Mouse (Mus musculus) C2C12 (cell line): ENCODE measurements at regions not wholly inside any gene's neighbourhood (a gene's known extent, or its start where the extent isn't known, plus 50 kb on each side); places are given as distances from the start of the nearest gene placed in this dataset.

Experiments used
- H3K27me3 ChIP-seq: one replicate; pipeline ENCODE4 v1.6.1; 2011; ENCODE audit not compliant: control insufficient read depth, insufficient read depth, insufficient read length
- H3K36me3 ChIP-seq: one replicate; pipeline ENCODE4 v1.6.1; 2011; ENCODE audit not compliant: control insufficient read depth, insufficient read depth
- H3K4me3 ChIP-seq: one replicate; pipeline ENCODE4 v1.5.1; 2011; ENCODE audit warnings: mild to moderate bottlenecking, control low read depth; ENCODE audit not compliant: poor library complexity, insufficient read depth, severe bottlenecking
- H3K79me2 ChIP-seq: one replicate; pipeline ENCODE4 v1.6.1; 2011; ENCODE audit not compliant: control insufficient read depth, insufficient read depth
- H3K79me3 ChIP-seq: one replicate; pipeline ENCODE4 v1.6.1; 2011; ENCODE audit warnings: low read depth, control low read depth
- H3ac ChIP-seq: one replicate; pipeline ENCODE3; 2011; ENCODE audit warnings: low read depth; ENCODE audit not compliant: control insufficient read depth, insufficient read length
- CEBPB ChIP-seq: IDR thresholded peaks from one replicate; pipeline ENCODE4 v1.6.1; 2011; ENCODE audit warnings: low read depth, mild to moderate bottlenecking, control low read depth, moderate library complexity
- CTCF ChIP-seq: IDR thresholded peaks from one replicate; pipeline ENCODE4 v1.5.1; 2011; ENCODE audit not compliant: control insufficient read depth, insufficient read depth, insufficient read length
- FOSL1 ChIP-seq: IDR thresholded peaks from one replicate; pipeline ENCODE4 v1.8.0; 2011; ENCODE audit warnings: mild to moderate bottlenecking, low read length; ENCODE audit not compliant: poor library complexity, insufficient read depth, severe bottlenecking
- MAX ChIP-seq: IDR thresholded peaks from one replicate; pipeline ENCODE4 v1.6.1; 2011; ENCODE audit warnings: mild to moderate bottlenecking, control low read depth
- MYOD1 ChIP-seq: IDR thresholded peaks from one replicate; pipeline ENCODE4 v1.6.1; 2011; ENCODE audit warnings: low read depth; ENCODE audit not compliant: control insufficient read depth, insufficient read length
- MYOG ChIP-seq: IDR thresholded peaks from one replicate; pipeline ENCODE4 v1.6.1; 2011; ENCODE audit not compliant: control insufficient read depth, insufficient read length; ENCODE audit errors: extremely low read depth
- USF1 ChIP-seq: IDR thresholded peaks from one replicate; pipeline ENCODE4 v1.6.1; 2011; ENCODE audit warnings: low read depth, mild to moderate bottlenecking, control low read depth, moderate library complexity

- Histone ChIP-seq H3K79me3 (no peaks in the 10 kb centered on the region), H3K79me2 (no peaks in the 10 kb centered on the region), H3K36me3 (no peaks in the 10 kb centered on the region), H3K4me3 (no peak overlapping the region), H3K27me3 (no peaks in the 10 kb centered on the region), H3ac (no peak overlapping the region)
- no peak for TF ChIP-seq CTCF
- TF ChIP-seq MYOD1 = no peak
- no peak for TF ChIP-seq MYOG
- TF ChIP-seq MAX = no peak
- no peak for TF ChIP-seq CEBPB
- no peak for TF ChIP-seq USF1
- no peak for TF ChIP-seq FOSL1
Measured at GRCm38 (mm10) chr16:29849511-29849910, 214.7 kb upstream of the Hes1 start.

GRCm38 (mm10) chr16:29850616-29851015, 213.6 kb upstream of the Hes1 start:
- H3K79me2 ChIP-seq = no peaks in the 10 kb centered on the region
- H3ac ChIP-seq = no peak overlapping the region
- H3K4me3 ChIP-seq = no peak overlapping the region
- H3K36me3 ChIP-seq = no peaks in the 10 kb centered on the region
- no peaks in the 10 kb centered on the region for H3K79me3 ChIP-seq
- no peaks in the 10 kb centered on the region for H3K27me3 ChIP-seq
- no peak for TF ChIP-seq CTCF

- no peaks in the 10 kb centered on the region for H3K79me3 ChIP-seq
- no peaks in the 10 kb centered on the region for H3K36me3 ChIP-seq
- no peaks in the 10 kb centered on the region for H3K79me2 ChIP-seq
- H3K4me3 ChIP-seq = no peak overlapping the region
- no peaks in the 10 kb centered on the region for H3K27me3 ChIP-seq
- no peak overlapping the region for H3ac ChIP-seq
- TF ChIP-seq CEBPB (no peak), MYOG (no peak), CTCF (no peak), MYOD1 (no peak), USF1 (no peak), MAX (no peak), FOSL1 (no peak)
Measured at GRCm38 (mm10) chr16:29851827-29852226, 212.4 kb upstream of the Hes1 start.

GRCm38 (mm10) chr16:29854805-29855565, 209.2 kb upstream of the Hes1 start:
- Histone ChIP-seq H3K36me3 (no peaks in the 10 kb centered on the region), H3K4me3 (no peak overlapping the region), H3K79me3 (no peaks in the 10 kb centered on the region), H3K27me3 (no peaks in the 10 kb centered on the region), H3K79me2 (no peaks in the 10 kb centered on the region), H3ac (no peak overlapping the region)
- TF ChIP-seq FOSL1 (no peak), CTCF (no peak), CEBPB (no peak), MYOD1 (no peak), USF1 (no peak), MYOG (no peak), MAX (no peak)

- TF ChIP-seq CEBPB (no peak), MAX (no peak), FOSL1 (no peak), CTCF (no peak), MYOD1 (no peak), USF1 (no peak), MYOG (no peak)
- H3K27me3 ChIP-seq = no peaks in the 10 kb centered on the region
Measured at GRCm38 (mm10) chr16:29856545-29856944, 207.6 kb upstream of the Hes1 start.

GRCm38 (mm10) chr16:29858645-29859044, 205.5 kb upstream of the Hes1 start:
- H3K36me3 ChIP-seq = no peaks in the 10 kb centered on the region
- H3K79me2 ChIP-seq = no peaks in the 10 kb centered on the region
- no peak overlapping the region for H3ac ChIP-seq
- TF ChIP-seq MYOG (no peak), USF1 (no peak), FOSL1 (no peak), CTCF (no peak), CEBPB (no peak), MAX (no peak), MYOD1 (no peak)
- H3K4me3 ChIP-seq = no peak overlapping the region
- no peaks in the 10 kb centered on the region for H3K27me3 ChIP-seq
- no peaks in the 10 kb centered on the region for H3K79me3 ChIP-seq

More at GRCm38 (mm10) chr16:29856545-29856944, 207.6 kb upstream of the Hes1 start:
- Histone ChIP-seq H3K79me3 (no peaks in the 10 kb centered on the region), H3K4me3 (no peak overlapping the region), H3K79me2 (no peaks in the 10 kb centered on the region), H3K36me3 (no peaks in the 10 kb centered on the region), H3ac (no peak overlapping the region)
